Mouse (Mus musculus) brain, adult 10 weeks (tissue): ENCODE measurements around the gene Gm597. TPM values are rescaled to one million over a fixed set of nuclear protein-coding genes. Genes with fewer than 3 reads are reported as not detected.

Source experiments
- polyA plus RNA-seq: library from polyadenylated mRNA; stranded (reverse); fragments of 350-450 nt; fragmentation: Illumina TruSeq; extraction: RNeasy Lipid Tissue Mini Kit (QIAGEN cat#74804); gene quantifications from one replicate; pipeline ENCODE4 v1.2.3, GENCODE M21; 2015; ENCODE audit warnings: low read depth, low replicate concordance

Gm597 gene
- polyA plus RNA-seq, result not detected

GRCm38 (mm10) chr1:28780152-28780551 is at the start of gene Gm597:
Gene Gm597 (minus strand): TSS chr1:28780252.

